Mouse (Mus musculus) kidney, adult 18-20 months (tissue): ENCODE results near the gene Snrpg.
"Not testable (repeated sequence)": the region's sequence is repeated elsewhere in the genome, so short reads cannot be mapped to it uniquely, and the experiment has no call there.

Experiments used
- DNase-seq: peaks from one replicate; pipeline ENCODE4 v3.0.0; 2021

Snrpg gene

DNA sequence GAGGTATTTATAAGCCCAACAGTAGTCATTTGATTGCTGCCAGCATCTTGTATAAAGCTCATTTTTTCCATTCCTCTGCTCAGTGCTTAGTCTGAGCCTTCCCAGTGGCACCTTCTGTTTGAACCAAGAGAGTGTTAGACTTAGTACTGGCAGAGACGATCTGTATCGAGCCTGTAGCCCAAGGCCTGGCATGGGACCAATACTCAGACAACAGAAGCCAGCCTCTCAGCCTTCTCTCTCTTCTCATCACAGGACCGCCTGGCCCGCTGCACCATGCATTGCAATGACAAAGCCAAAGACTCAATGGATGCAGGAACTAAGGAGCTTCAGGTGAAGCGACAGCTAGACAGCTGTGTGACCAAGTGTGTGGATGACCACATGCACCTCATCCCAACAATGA is 2.6 kb upstream of the Snrpg start:
- no peak for DNase-seq

DNA sequence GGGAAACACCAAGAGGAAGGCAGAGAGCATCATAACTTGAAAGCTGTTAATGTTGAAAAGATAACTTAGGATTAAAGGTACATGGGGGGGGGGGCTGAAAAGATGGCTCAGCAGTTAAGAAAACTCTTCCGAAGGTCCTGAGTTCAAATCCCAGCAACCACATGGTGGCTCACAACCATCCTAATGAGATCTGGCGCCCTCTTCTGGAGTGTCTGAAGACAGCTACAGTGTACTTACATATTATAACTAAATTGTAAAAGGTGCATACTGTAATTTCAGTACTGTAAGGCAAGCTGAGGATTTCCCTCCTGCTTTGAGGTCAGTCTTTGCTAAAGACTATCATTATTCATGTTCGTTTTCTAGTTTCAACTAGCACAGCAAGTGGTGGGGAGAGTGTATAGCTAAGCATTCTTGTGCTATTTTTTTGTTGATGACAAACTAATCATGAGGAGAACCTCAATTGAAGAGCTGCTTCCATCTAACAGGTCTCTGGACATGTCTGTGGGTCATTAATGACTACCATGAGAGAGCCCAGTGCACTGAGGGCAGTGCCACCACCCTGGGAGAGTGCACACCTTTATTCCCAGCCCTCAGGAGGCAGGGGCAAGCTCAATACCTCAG is 901 bp upstream of the Snrpg start:
- DNase-seq: no peak

DNA sequence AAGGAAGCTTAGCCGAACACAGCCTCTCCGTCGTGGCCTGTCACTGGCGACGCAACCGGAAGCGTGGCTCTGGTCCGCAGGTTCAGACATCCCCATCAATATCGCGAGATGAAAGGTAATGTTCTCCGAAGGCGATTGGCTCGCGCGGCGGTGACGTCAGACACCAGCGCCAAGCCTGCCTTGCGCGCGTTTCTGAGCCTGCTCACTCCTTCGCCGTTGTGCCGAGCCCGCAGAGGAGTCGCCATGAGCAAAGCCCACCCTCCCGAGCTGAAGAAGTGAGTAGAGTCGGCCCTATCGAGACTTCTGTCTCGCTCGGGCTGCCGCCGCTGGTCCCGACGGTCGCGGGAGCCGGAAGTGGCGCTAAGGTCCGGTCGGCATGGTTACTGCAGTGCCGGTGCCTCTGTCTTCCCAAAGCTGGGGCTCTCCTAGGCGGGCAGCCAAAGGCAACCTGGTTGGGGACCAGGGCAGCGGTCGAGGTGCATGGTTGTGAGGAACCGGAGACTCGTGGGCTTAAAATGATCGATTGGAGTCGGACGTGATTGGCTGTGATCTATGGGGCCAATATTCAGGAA is 322 bp downstream of the Snrpg start:
- peak; percentile 96 for DNase-seq

DNA sequence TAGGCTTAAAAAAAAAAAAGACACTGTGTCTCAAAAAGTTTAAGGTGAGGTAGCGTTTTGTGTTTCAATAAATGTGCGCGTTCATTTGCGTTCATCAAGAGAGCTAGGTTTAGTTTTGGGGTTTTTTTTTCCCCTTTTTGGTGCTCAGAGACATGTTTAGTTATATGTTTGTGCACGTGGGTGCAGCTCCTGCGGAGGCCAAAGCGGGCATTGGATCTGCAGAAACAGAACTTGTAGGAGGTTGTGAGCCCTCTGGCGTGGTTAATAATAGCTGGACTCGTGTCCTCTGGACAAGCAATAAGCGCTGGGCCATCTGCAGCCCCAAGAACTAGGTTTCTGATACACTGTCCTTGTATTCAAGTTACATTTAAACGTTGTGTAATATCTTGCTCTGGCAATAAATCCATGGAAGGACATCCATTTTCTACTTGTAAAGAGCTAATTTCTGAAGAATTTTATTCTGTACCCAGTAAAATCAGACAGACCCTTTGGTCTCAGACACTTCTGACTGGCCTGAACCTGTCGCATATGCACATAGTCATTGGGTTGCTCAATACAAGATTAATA is 929 bp downstream of the Snrpg start:
- DNase-seq: no peak

GRCm38 (mm10) chr6:86373556-86373955 is 2.5 kb downstream of the Snrpg start:
- DNase-seq: no peak

DNA sequence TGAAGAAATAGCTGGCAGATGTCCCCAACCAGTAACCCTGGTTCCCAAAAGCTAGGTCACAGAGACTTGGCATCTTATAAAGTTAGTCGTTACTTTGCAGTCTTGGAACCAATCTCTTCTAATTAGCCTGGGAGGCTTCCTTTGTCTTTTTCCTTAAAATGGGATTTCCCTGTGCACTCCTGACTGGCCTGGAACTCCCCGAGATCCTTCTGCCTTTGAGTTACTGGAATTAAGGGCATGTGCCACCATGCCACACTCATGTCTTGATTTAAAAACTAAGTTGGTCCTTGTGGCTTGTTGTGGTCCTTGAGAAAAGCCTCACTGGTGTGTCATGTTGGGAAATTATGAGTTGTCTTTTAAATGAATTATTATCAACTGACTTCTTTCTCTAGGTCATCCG is 7.2 kb downstream of the Snrpg start:
- no peak for DNase-seq

- DNase-seq: not testable (repeated sequence)
Measured at GRCm38 (mm10) chr6:86380112-86380511, 9.0 kb downstream of the Snrpg start.

DNA sequence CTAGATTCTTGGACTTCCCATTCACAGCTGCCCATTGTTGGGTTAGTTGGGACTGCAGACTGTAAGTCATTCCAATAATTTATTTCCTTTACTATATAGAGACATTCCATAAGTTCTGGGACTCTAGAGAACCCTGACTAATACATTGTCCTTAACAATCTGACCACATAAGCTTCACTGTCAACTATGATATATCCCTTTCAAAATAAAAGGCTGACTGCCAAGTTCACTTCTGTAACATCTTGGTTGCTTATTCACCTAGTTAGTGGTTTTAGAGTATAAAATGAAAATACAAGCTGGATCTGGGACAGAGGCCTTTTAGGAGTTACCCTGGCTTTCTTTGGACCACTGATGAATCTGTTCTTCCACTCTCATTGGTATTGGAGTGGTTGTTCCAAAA is 11.4 kb downstream of the Snrpg start:
- no peak for DNase-seq

- DNase-seq: no peak
Measured at GRCm38 (mm10) chr6:86383370-86383769, 12.3 kb downstream of the Snrpg start.

GRCm38 (mm10) chr6:86384692-86385091 is 13.6 kb downstream of the Snrpg start:
- DNase-seq: no peak

- DNase-seq: no peak
Measured at GRCm38 (mm10) chr6:86385362-86386104, 14.4 kb downstream of the Snrpg start.

DNA sequence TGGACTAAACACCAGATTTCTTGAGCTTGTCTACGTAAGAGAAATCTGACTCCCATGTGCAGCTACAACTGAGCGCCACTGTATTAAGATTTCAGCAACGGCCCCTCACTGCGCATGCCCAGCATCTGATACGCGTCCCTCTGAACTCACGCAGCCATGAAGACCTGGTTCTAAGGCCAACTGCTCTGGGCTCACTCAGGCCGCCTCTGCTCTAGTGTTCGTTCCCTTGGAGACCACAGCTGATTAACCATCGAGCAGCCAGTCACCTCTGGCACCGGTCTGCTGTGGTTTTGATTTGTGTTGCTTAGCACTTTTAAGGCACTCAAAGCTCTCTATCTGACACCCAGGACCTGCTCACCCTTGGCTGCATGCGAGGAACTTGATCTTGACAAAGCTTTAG is 16.2 kb downstream of the Snrpg start:
- peak; percentile 56 for DNase-seq

DNA sequence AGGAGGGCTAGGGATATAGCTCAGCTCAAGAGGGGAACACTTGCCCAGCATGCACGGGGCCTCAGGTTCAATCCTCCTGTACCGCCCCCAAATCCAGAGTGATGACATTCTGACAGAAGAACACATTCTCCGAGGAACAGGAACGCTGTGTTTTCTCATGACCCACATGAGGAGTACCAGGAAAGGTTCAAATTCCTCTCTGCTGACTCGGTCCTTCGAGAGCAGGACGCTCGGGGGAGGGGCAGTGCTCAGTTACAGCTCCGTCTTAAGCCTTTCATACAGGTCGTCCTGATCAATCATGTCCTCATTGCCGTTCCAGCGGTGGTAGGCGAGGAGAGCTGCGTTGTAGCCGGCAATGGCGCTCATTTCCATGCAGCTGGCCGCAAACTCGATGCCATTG is 17.4 kb downstream of the Snrpg start:
- DNase-seq: peak; percentile 45

GRCm38 (mm10) chr6:86391326-86391725 is 20.2 kb downstream of the Snrpg start:
- DNase-seq: no peak

DNA sequence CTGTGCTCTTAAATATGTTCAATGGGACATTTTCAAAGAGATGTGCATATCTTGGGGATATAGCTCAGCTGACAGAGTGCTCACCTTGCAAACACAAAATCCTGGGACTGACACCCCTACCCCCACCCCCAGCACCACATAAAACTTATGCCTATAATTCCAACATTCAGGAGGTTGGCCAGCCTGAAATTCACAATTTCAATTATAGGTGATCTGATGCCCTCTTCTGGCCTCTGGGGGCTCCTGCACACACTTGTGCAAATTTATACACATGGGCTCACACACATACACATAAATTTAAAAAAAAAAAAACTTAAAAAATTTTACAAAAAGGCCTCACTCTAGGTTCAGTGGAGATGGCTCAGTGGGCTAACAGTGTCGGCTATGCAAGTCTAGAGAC is 22.1 kb downstream of the Snrpg start:
- no peak for DNase-seq

- no peak for DNase-seq
Measured at GRCm38 (mm10) chr6:86394078-86394720, 23.1 kb downstream of the Snrpg start.

GRCm38 (mm10) chr6:86395021-86395420 is 23.9 kb downstream of the Snrpg start:
- DNase-seq: no peak

DNA sequence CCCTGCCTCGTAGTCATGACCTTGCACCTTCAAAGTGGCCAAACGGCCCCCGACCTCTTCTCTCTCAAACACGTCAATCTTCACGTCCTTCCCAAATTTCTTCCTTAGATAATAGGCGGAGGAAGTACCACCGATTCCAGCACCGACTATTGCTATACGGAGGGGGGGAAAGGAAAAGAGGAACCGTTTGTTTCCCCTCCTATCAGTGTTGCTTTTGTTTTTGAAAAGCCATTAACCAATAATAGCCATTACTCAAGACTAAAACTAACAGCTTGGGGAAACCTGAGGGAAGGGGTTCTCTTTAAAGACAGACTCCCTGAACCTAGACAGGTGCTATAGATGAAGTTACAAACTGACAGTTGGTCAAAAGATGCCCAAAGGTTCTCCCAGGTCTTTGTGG is 24.9 kb downstream of the Snrpg start:
- DNase-seq: no peak

DNA sequence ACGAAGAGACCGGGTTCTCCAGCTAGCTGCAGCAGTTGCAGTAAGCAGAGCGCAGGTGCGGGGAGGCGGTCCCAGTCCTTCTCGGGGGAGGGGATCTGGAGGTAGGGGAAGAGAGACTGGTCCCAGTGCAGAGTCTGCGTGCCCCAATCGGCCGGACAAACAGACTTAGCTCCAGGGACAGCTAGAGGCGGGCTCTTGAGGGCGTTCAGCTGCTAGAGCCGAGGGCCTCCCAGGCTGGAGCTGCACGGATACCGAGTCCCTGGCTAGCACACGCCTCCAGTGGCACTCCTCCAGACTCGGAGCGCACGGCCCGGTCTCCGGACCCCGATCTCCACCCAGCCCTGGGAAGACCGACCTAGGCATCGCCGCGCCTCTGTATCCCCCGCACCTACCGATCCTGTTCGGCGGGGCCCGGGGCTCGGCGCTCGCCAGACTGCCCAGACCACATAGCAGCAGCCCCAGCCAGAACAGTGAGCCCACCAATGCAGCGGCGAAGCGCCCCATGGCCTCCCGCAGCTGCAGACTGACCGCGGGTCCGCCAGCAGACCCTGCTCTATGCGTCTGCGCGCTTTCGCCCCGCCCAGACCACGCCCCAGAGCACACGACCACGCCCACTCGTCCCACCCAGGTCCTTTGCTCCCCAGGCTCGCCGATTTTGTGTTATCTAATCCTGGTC is 25.6 kb downstream of the Snrpg start, which contains the start of gene Pcyox1:
TSS of gene Pcyox1 (minus strand) at position 574 of the 676 bp plus-strand sequence.
- DNase-seq: peak; percentile 92

- DNase-seq: no peak
Measured at GRCm38 (mm10) chr6:86397257-86397980, 26.3 kb downstream of the Snrpg start.

DNA sequence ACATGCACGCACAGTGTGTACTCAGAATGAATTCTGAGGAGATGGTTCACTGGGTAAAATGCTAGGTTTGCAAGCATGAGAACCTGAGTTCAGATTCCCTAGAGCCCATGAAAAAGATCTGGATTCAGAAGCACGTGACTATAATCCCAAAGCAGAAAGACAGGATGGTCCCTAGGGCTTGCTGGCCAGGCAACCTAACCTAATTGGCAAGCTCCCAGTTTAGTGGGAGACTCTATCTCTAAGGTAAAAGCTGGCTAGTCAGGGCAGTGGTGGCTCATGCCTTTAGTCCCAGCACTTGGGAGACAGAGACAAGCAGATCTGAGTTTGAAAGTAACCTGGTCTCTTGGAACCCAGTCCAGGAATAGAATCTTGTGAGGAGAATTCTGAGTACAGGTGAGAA is 27.9 kb downstream of the Snrpg start:
- DNase-seq: no peak

- no peak for DNase-seq
Measured at GRCm38 (mm10) chr6:86399995-86400394, 28.9 kb downstream of the Snrpg start.
